Mouse (Mus musculus): Measurements from ENCODE around the gene Exoc3l. TPM values are rescaled to one million over a fixed set of nuclear protein-coding genes. Genes with fewer than 3 reads are reported as not detected.

Gene Exoc3l
- total RNA-seq (2022) = 1 to 10 TPM; 3.6 to 6.2 (median 4.8) TPM

- DNase-seq (ENCODE audit: low spot score) = no peak
Measured at GRCm38 (mm10) chr8:105295895-105296573, at the start of gene Exoc3l. TSS of gene Exoc3l (minus strand) at chr8:105296101.

- peak; percentile 62 for DNase-seq (ENCODE audit: low spot score)
Measured at GRCm38 (mm10) chr8:105345061-105345975, 49.4 kb upstream of the Exoc3l start.

GRCm38 (mm10) chr8:105343791-105344574, 48.1 kb upstream of the Exoc3l start:
- no peak for DNase-seq (ENCODE audit: low spot score)

- DNase-seq (ENCODE audit: low spot score) = no peak
Measured at GRCm38 (mm10) chr8:105342768-105343167, 46.9 kb upstream of the Exoc3l start.

- no peak for DNase-seq (ENCODE audit: low spot score)
Measured at GRCm38 (mm10) chr8:105341399-105341798, 45.5 kb upstream of the Exoc3l start.

GRCm38 (mm10) chr8:105339886-105340635, 44.2 kb upstream of the Exoc3l start:
- no peak for DNase-seq (ENCODE audit: low spot score)

GRCm38 (mm10) chr8:105338992-105339391, 43.1 kb upstream of the Exoc3l start:
- no peak for DNase-seq (ENCODE audit: low spot score)

GRCm38 (mm10) chr8:105336373-105337130, 40.7 kb upstream of the Exoc3l start:
- no peak for DNase-seq (ENCODE audit: low spot score)

- DNase-seq (ENCODE audit: low spot score) = no peak
Measured at GRCm38 (mm10) chr8:105332523-105332922, 36.6 kb upstream of the Exoc3l start.

- DNase-seq (ENCODE audit: low spot score) = no peak
Measured at GRCm38 (mm10) chr8:105331931-105332330, 36.0 kb upstream of the Exoc3l start.

- no peak for DNase-seq (ENCODE audit: low spot score)
Measured at GRCm38 (mm10) chr8:105331469-105331868, 35.6 kb upstream of the Exoc3l start.

- no peak for DNase-seq (ENCODE audit: low spot score)
Measured at GRCm38 (mm10) chr8:105330325-105330724, 34.4 kb upstream of the Exoc3l start.

- DNase-seq (ENCODE audit: low spot score) = no peak
Measured at GRCm38 (mm10) chr8:105326968-105327367, 31.1 kb upstream of the Exoc3l start.

- DNase-seq (ENCODE audit: low spot score) = peak; percentile 97
Measured at GRCm38 (mm10) chr8:105326141-105326672, 30.3 kb upstream of the Exoc3l start, which contains the start of the genes Lrrc29 and Tmem208. TSS of gene Lrrc29 (minus strand) at chr8:105326278. TSS of gene Tmem208 (plus strand) at chr8:105326354.

- no peak for DNase-seq (ENCODE audit: low spot score)
Measured at GRCm38 (mm10) chr8:105325641-105326093, 29.8 kb upstream of the Exoc3l start.

GRCm38 (mm10) chr8:105323183-105323582, 27.3 kb upstream of the Exoc3l start:
- DNase-seq (ENCODE audit: low spot score) = no peak

- no peak for DNase-seq (ENCODE audit: low spot score)
Measured at GRCm38 (mm10) chr8:105318662-105319190, 22.8 kb upstream of the Exoc3l start.

- no peak for DNase-seq (ENCODE audit: low spot score)
Measured at GRCm38 (mm10) chr8:105317941-105318340, 22.0 kb upstream of the Exoc3l start.

GRCm38 (mm10) chr8:105315073-105315769, 19.3 kb upstream of the Exoc3l start:
- no peak for DNase-seq (ENCODE audit: low spot score)
